Mouse (Mus musculus) megakaryocyte, embryonic 14.5 days (primary cell): ENCODE measurements at regions not wholly inside any gene's neighbourhood (a gene's known extent, or its start where the extent isn't known, plus 50 kb on each side); places are given as distances from the start of the nearest gene placed in this dataset.

Source experiments
- FLI1 ChIP-seq: IDR thresholded peaks from 2 replicates; pipeline ENCODE4 v1.6.1; 2012; ENCODE audit warnings: low read length, inconsistent platforms, mixed read lengths
- GATA1 ChIP-seq: IDR thresholded peaks from 3 replicates; pipeline ENCODE4 v1.6.1; 2012; ENCODE audit warnings: mixed read lengths, low read length, inconsistent platforms, borderline replicate concordance

GRCm38 (mm10) chr1:90281956-90282355 lies 78.2 kb downstream of the Ackr3 start:
- TF ChIP-seq GATA1 (no peak), FLI1 (no peak)
